Mouse (Mus musculus) limb, embryonic 14.5 days (tissue): ENCODE data around the gene Dok1. TPM values are rescaled to one million over a fixed set of nuclear protein-coding genes. Genes with fewer than 3 reads are reported as not detected.

Experiments
- ATAC-seq: fragments of 200-750 bp; cut with Nextera tagmentation; 2 replicates; pipeline ENCODE4 v1.8.0; 2017; ENCODE audit warnings: low read depth, moderate number of reproducible peaks, moderate TSS enrichment; ENCODE audit not compliant: low FRiP score
- DNase-seq: peaks from one replicate; pipeline ENCODE4 v3.0.0-alpha.2; 2015; ENCODE audit warnings: low spot score
- H3K27ac ChIP-seq: fragments of 300-500 bp; sonication (generic); replicated peaks from 2 replicates; pipeline ENCODE4 v1.5.1; 2014; ENCODE audit warnings: low read depth, mild to moderate bottlenecking, low read length, moderate library complexity, mixed read lengths
- H3K27me3 ChIP-seq: fragments of 300-500 bp; sonication (generic); 2 replicates; pipeline ENCODE4 v1.6.1; 2014; ENCODE audit warnings: low read length, mixed read lengths; ENCODE audit not compliant: control insufficient read depth, insufficient read depth
- H3K36me3 ChIP-seq: fragments of 300-500 bp; sonication (generic); 2 replicates; pipeline ENCODE4 v1.6.1; 2014; ENCODE audit warnings: mild to moderate bottlenecking, low read length, moderate library complexity, mixed read lengths; ENCODE audit not compliant: control insufficient read depth, insufficient read depth
- H3K4me1 ChIP-seq: fragments of 300-500 bp; sonication (generic); 2 replicates; pipeline ENCODE4 v1.6.1; 2014; ENCODE audit warnings: antibody characterized with exemption, low read length, mixed read lengths; ENCODE audit not compliant: control insufficient read depth, insufficient read depth
- H3K4me2 ChIP-seq: fragments of 300-500 bp; sonication (generic); replicated peaks from 2 replicates; pipeline ENCODE4 v1.6.1; 2014; ENCODE audit warnings: low read depth, mild to moderate bottlenecking, low read length, moderate library complexity; ENCODE audit not compliant: severe bottlenecking
- H3K4me3 ChIP-seq: fragments of 300-500 bp; sonication (generic); replicated peaks from 2 replicates; pipeline ENCODE4 v1.5.1; 2014; ENCODE audit warnings: low read length
- H3K9ac ChIP-seq: fragments of 300-500 bp; sonication (generic); 2 replicates; pipeline ENCODE4 v1.6.1; 2014; ENCODE audit warnings: mild to moderate bottlenecking, low read depth, low read length, moderate library complexity; ENCODE audit not compliant: severe bottlenecking
- H3K9me3 ChIP-seq: fragments of 300-500 bp; sonication (generic); 2 replicates; pipeline ENCODE4 v1.6.1; 2016; ENCODE audit warnings: low read length; ENCODE audit not compliant: control insufficient read depth
- POLR2A ChIP-seq: fragments of 200-500 bp; IDR thresholded peaks from 2 replicates; pipeline ENCODE4 v1.8.0; 2012; ENCODE audit warnings: inconsistent platforms, mild to moderate bottlenecking, moderate library complexity, borderline replicate concordance; ENCODE audit not compliant: insufficient read depth, insufficient read length; ENCODE audit errors: extremely low read depth
- WGBS: fragments of 180-500 bp; shearing (Covaris S2); extraction: QIAGEN DNeasy Blood & Tissue Kit; methylation state at CpG from one replicate; pipeline ENCODE4 v1.1.7; 2014; 5-methylcytosine and 5-hydroxymethylcytosine counted together
- polyA plus RNA-seq, 2 experiments: library from polyadenylated mRNA; depleted of rRNA in 1 of 2; stranded (reverse) in 1 of 2; unstranded in 1 of 2; fragments of >200 nt; fragmentation: Nextera tagmentation in 1 of 2; extraction: Ambion mirVana in 1 of 2; gene quantifications; 2 replicates each; pipeline versions ENCODE4 v1.2.1 to v1.2.3; 2012 to 2014

The Dok1 gene
- polyA plus RNA-seq (2012; rRNA removed) (17.1 and 17.4 TPM in 2 replicates), polyA plus RNA-seq (2014; fragmentation: Nextera tagmentation; extraction: Ambion mirVana) (9.6 and 11.4 TPM in 2 replicates)

GRCm38 (mm10) chr6:83033249-83034185 is at the start of gene Dok1, which contains the start of gene Loxl3:
Gene Dok1, minus strand, starts transcription at chr6:83033471.
Gene Loxl3, plus strand, starts transcription at chr6:83034173.
- peak within 1 kb of the TSS; percentile 64 for H3K4me3 ChIP-seq
- WGBS: under 1% methylated on average over 43 of the region's 51 CpGs
- peak within 1 kb of the TSS; percentile 80 for H3K4me2 ChIP-seq
- peak within 1 kb of the TSS; percentile 55 for H3K9ac ChIP-seq
- H3K27ac ChIP-seq: peak within 1 kb of the TSS; percentile 91
- H3K4me1 ChIP-seq: peaks cover 21% of the 10 kb centered on the region
- ATAC-seq: peak; percentile 86
- no peaks in the 10 kb centered on the region for H3K9me3 ChIP-seq
- DNase-seq: peak; percentile 84
- H3K27me3 ChIP-seq: peaks cover 7% of the 10 kb centered on the region; the same call in 1 of the 2 replicates
- 0 out of 2 replicates have a peak, but pooled peaks have one; percentile 10 for TF ChIP-seq POLR2A
- H3K36me3 ChIP-seq: peaks cover 3% of the 10 kb centered on the region

GRCm38 (mm10) chr6:83080210-83080609 is 46.9 kb upstream of the Dok1 start:
- Histone ChIP-seq H3K4me2 (no peak overlapping the region), H3K9ac (no peak overlapping the region), H3K4me1 (0 out of 2 replicates have a peak, but pooled peaks cover 5% of the 10 kb centered on the region), H3K4me3 (no peak overlapping the region), H3K27me3 (peaks cover 28% of the 10 kb centered on the region), H3K9me3 (no peaks in the 10 kb centered on the region), H3K36me3 (peaks cover 26% of the 10 kb centered on the region), H3K27ac (no peak overlapping the region)
- ATAC-seq (no peak), DNase-seq (no peak)
- no peak for TF ChIP-seq POLR2A
- 96% methylated on average over 5 of the region's 5 CpGs for WGBS

- no peaks in the 10 kb centered on the region for H3K9me3 ChIP-seq
- H3K36me3 ChIP-seq: peaks cover 26% of the 10 kb centered on the region
- 0 out of 2 replicates have a peak, but pooled peaks cover 5% of the 10 kb centered on the region for H3K4me1 ChIP-seq
- WGBS: under 1% methylated on average over 46 of the region's 46 CpGs
- TF ChIP-seq POLR2A: peak; percentile 28; the same call in 1 of the 2 replicates
- H3K4me2 ChIP-seq: peak overlapping the region; percentile 75
- peak overlapping the region; percentile 82 for H3K27ac ChIP-seq
- peak overlapping the region; percentile 78 for H3K4me3 ChIP-seq
- H3K27me3 ChIP-seq: peaks cover 24% of the 10 kb centered on the region
- DNase-seq: peak; percentile 88
- peak overlapping the region; percentile 73 for H3K9ac ChIP-seq
- ATAC-seq: peak; percentile 95
Measured at GRCm38 (mm10) chr6:83078324-83078858, 45.1 kb upstream of the Dok1 start.

- H3K9me3 ChIP-seq: no peaks in the 10 kb centered on the region
Measured at GRCm38 (mm10) chr6:83077630-83078323, 44.5 kb upstream of the Dok1 start, which contains the start of gene Pcgf1. Gene Pcgf1, plus strand, starts transcription at chr6:83077869.

More at GRCm38 (mm10) chr6:83077630-83078323, 44.5 kb upstream of the Dok1 start, which contains the start of gene Pcgf1:
- TF ChIP-seq POLR2A: no peak
- Histone ChIP-seq H3K27me3 (peaks cover 24% of the 10 kb centered on the region), H3K9ac (peak within 1 kb of the TSS; percentile 73), H3K27ac (peak within 1 kb of the TSS; percentile 82), H3K4me3 (peak within 1 kb of the TSS; percentile 78), H3K4me1 (0 out of 2 replicates have a peak, but pooled peaks cover 5% of the 10 kb centered on the region), H3K36me3 (peaks cover 26% of the 10 kb centered on the region), H3K4me2 (peak within 1 kb of the TSS; percentile 98)
- ATAC-seq (peak; percentile 59), DNase-seq (peak; percentile 97)
- WGBS: under 1% methylated on average over 43 of the region's 54 CpGs
